Mouse (Mus musculus): ENCODE measurements at regions not wholly inside any gene's neighbourhood (a gene's known extent, or its start where the extent isn't known, plus 50 kb on each side); places are given as distances from the start of the nearest gene placed in this dataset.

DNA sequence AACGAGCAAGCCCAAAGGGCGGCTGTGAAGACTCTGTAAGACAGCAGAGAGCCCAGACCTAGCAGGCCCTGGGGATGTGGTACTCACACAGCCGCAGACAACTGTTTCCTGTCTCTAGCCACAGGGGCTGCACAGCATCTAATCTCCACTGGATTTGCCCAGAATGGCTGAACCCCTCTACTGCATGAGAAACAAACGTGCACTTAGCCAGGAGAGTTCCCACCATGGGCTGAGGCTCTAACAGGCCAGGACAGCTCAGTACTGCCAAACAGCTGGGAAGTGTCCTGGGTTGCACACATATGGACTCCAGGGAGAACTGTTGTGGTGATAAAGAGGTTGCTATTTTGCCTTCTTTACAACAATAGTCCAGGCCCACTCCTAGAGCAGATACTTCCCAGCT, 204.1 kb upstream of the Daam1 start:
- Histone ChIP-seq H3K9ac (ENCODE audit: low read depth, low read length) (no peak overlapping the region), H3K4me2 (no peak overlapping the region), H3K4me3 (ENCODE audit: low read depth, low read length) (no peak overlapping the region), H3K27me3 (ENCODE audit: control insufficient read depth, insufficient read depth, low read length) (no peaks in the 10 kb centered on the region), H3K4me1 (ENCODE audit: control insufficient read depth, insufficient read depth, low read length) (peaks cover 39% of the 10 kb centered on the region), H3K36me3 (ENCODE audit: control insufficient read depth, insufficient read depth, low read length) (no peaks in the 10 kb centered on the region), H3K9me3 (replicated peaks; ENCODE audit: control insufficient read depth, low read length) (no peaks in the 10 kb centered on the region), H3K27ac (ENCODE audit: low read depth, low read length) (no peak overlapping the region)
- WGBS (ENCODE audit: insufficient replicate concordance) = 27% methylated on average over 4 of the region's 4 CpGs
- ATAC-seq (replicated peaks; ENCODE audit: insufficient number of reproducible peaks, low FRiP score, low TSS enrichment) = peak; percentile 18; the same call in 1 of the 2 replicates

DNA sequence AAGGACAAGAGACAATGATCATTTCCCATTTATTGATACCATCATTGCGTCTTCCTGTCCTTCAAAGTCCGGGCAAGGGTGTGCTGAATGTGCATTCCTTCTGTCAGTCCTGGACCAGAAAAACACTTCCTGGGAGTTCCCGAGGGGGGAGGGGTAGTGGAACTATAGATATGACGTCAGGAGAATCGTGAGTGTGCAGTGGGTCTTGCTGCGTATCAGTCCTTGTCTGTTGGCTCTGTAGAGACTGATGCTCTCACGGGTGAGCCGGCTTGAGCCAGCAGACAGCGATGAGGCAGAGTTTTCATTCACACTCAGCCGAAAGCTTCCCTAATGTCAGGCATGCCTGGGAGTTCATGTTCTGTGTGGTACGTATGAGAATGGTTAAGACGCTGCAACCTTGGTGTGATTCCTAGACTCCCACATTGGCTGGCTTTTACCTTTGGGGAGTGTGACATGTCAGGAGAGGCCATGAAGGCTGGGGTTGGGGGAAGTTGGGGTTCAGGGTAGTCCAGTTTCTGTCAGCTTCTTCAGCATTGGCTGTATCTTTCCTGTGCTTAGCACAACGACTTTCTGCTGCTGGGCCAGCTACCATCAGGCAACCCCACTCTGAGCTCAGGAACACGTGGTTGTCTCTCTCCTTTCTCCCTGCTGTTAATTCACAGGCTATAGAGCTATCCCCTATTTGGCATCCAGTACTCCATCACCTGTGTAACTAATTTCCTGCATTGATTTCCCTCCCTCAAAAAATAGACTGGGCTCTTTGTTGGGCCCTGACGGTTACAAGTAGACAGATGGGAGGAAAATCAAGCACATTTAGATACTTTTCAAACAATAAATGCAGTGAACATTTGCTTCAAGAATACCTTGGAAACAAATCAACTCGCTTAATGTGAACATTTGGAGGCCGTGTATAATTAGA, 203.2 kb upstream of the Daam1 start:
- H3K9ac ChIP-seq (ENCODE audit: low read depth, low read length) = no peak overlapping the region
- no peak overlapping the region for H3K4me3 ChIP-seq (ENCODE audit: low read depth, low read length)
- 0 out of 2 replicates have a peak overlapping the region, but pooled peaks have one; percentile 8 for H3K27ac ChIP-seq (ENCODE audit: low read depth, low read length)
- peaks cover 39% of the 10 kb centered on the region for H3K4me1 ChIP-seq (ENCODE audit: control insufficient read depth, insufficient read depth, low read length)
- 49% methylated on average over 17 of the region's 17 CpGs for WGBS (ENCODE audit: insufficient replicate concordance)
- no peaks in the 10 kb centered on the region for H3K27me3 ChIP-seq (ENCODE audit: control insufficient read depth, insufficient read depth, low read length)
- no peak overlapping the region for H3K4me2 ChIP-seq
- no peak for ATAC-seq (replicated peaks; ENCODE audit: insufficient number of reproducible peaks, low FRiP score, low TSS enrichment)
- H3K9me3 ChIP-seq (replicated peaks; ENCODE audit: control insufficient read depth, low read length) = no peaks in the 10 kb centered on the region
- H3K36me3 ChIP-seq (ENCODE audit: control insufficient read depth, insufficient read depth, low read length) = no peaks in the 10 kb centered on the region

DNA sequence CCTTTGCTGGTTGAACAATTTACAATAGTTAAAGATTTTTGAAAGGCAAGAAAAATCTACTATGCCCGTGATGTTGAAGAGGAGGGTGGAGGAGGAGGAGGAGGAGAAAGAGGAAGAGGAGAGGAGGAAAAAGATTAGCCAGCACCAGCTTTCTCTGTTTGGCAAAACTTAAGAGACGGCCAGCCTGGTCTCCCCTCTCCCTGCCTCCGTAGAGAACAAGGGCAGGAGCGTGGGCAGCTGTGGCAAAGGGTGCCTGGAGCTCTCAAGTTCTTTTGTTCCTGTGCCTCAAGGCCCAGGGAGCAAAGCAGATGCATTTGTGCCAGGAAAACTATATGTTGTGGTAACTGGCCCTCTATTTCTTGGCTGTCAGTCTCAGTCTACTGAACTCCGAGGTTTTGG, 202.5 kb upstream of the Daam1 start:
- no peak for ATAC-seq (replicated peaks; ENCODE audit: insufficient number of reproducible peaks, low FRiP score, low TSS enrichment)
- no peaks in the 10 kb centered on the region for H3K9me3 ChIP-seq (replicated peaks; ENCODE audit: control insufficient read depth, low read length)
- no peaks in the 10 kb centered on the region for H3K36me3 ChIP-seq (ENCODE audit: control insufficient read depth, insufficient read depth, low read length)
- H3K4me1 ChIP-seq (ENCODE audit: control insufficient read depth, insufficient read depth, low read length) = peaks cover 39% of the 10 kb centered on the region
- WGBS (ENCODE audit: insufficient replicate concordance) = 71% methylated on average over 5 of the region's 5 CpGs
- H3K27me3 ChIP-seq (ENCODE audit: control insufficient read depth, insufficient read depth, low read length) = no peaks in the 10 kb centered on the region
- H3K4me3 ChIP-seq (ENCODE audit: low read depth, low read length) = no peak overlapping the region
- no peak overlapping the region for H3K9ac ChIP-seq (ENCODE audit: low read depth, low read length)
- H3K4me2 ChIP-seq = no peak overlapping the region
- H3K27ac ChIP-seq (ENCODE audit: low read depth, low read length) = no peak overlapping the region

DNA sequence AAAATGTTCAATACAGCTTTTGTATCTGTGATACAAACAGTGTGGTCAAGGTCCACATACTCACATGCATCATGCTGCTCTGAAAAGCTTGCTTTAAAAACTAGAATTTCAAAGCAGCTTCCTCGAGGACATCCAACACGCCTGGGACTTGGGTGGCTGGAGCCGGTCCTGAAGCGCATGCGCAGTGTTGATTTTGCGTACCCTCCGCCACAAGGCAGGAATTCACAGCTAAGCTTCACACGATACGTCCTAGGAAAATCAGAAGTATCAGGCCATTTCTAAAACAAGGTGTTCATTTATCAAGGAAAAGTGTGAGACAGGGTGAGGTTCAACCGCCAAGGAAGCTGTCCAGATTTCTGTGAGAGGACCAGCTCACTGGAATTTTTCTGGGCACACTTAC, 202.1 kb upstream of the Daam1 start:
- no peaks in the 10 kb centered on the region for H3K36me3 ChIP-seq (ENCODE audit: control insufficient read depth, insufficient read depth, low read length)
- ATAC-seq (replicated peaks; ENCODE audit: insufficient number of reproducible peaks, low FRiP score, low TSS enrichment) = no peak
- no peak overlapping the region for H3K4me3 ChIP-seq (ENCODE audit: low read depth, low read length)
- H3K27me3 ChIP-seq (ENCODE audit: control insufficient read depth, insufficient read depth, low read length) = no peaks in the 10 kb centered on the region
- 84% methylated on average over 10 of the region's 10 CpGs for WGBS (ENCODE audit: insufficient replicate concordance)
- no peak overlapping the region for H3K9ac ChIP-seq (ENCODE audit: low read depth, low read length)
- H3K9me3 ChIP-seq (replicated peaks; ENCODE audit: control insufficient read depth, low read length) = no peaks in the 10 kb centered on the region
- peaks cover 39% of the 10 kb centered on the region for H3K4me1 ChIP-seq (ENCODE audit: control insufficient read depth, insufficient read depth, low read length)
- H3K27ac ChIP-seq (ENCODE audit: low read depth, low read length) = no peak overlapping the region
- H3K4me2 ChIP-seq = no peak overlapping the region

DNA sequence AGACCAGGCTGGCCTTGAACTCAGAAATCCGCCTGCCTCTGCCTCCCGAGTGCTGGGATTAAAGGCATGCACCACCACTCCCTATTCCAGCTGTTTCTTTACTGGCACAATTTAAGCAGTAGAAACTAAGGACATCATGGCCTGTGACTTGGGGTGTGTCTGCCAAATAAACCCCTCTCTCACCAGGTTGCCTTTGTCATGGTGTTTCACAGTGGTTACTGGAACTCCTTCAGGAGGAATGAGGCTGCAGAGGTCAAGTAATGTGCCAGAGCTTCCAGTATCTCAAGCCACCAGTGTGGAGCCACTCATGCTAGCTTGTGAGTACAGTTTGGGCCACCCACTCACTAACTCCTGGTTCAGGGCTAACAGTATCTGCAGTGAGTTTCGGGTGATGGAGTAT, 200.5 kb upstream of the Daam1 start:
- Histone ChIP-seq H3K4me1 (ENCODE audit: control insufficient read depth, insufficient read depth, low read length) (peaks cover 23% of the 10 kb centered on the region), H3K36me3 (ENCODE audit: control insufficient read depth, insufficient read depth, low read length) (no peaks in the 10 kb centered on the region), H3K27ac (ENCODE audit: low read depth, low read length) (no peak overlapping the region), H3K27me3 (ENCODE audit: control insufficient read depth, insufficient read depth, low read length) (no peaks in the 10 kb centered on the region), H3K9ac (ENCODE audit: low read depth, low read length) (no peak overlapping the region), H3K4me3 (ENCODE audit: low read depth, low read length) (no peak overlapping the region), H3K9me3 (replicated peaks; ENCODE audit: control insufficient read depth, low read length) (no peaks in the 10 kb centered on the region), H3K4me2 (no peak overlapping the region)
- ATAC-seq (replicated peaks; ENCODE audit: insufficient number of reproducible peaks, low FRiP score, low TSS enrichment) = no peak
- WGBS (ENCODE audit: insufficient replicate concordance) = 83% methylated on average over 3 of the region's 3 CpGs

DNA sequence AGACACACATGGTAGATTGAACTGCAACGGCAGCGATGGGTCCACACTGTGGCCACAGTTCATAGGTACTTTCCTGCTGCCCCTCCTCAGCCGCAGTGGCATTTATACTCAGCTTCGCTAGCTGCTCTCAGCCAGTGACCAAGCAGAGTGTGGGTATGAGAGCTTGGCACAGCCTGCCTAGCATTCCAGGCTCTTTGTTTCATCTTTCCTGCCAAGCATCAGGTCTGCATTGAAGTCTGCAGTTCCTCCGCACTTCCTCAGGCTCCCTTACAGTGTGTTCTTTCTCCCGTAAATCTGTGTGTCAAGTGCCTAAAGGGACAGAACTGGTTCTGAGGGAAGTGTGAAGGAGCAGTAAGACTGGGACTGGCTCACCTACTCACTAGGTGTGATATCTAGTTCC, 194.6 kb upstream of the Daam1 start:
- H3K9ac ChIP-seq (ENCODE audit: low read depth, low read length) = no peak overlapping the region
- H3K9me3 ChIP-seq (replicated peaks; ENCODE audit: control insufficient read depth, low read length) = no peaks in the 10 kb centered on the region
- H3K27ac ChIP-seq (ENCODE audit: low read depth, low read length) = no peak overlapping the region
- H3K4me3 ChIP-seq (ENCODE audit: low read depth, low read length) = no peak overlapping the region
- no peaks in the 10 kb centered on the region for H3K36me3 ChIP-seq (ENCODE audit: control insufficient read depth, insufficient read depth, low read length)
- peaks cover 16% of the 10 kb centered on the region for H3K4me1 ChIP-seq (ENCODE audit: control insufficient read depth, insufficient read depth, low read length)
- no peak overlapping the region for H3K4me2 ChIP-seq
- ATAC-seq (replicated peaks; ENCODE audit: insufficient number of reproducible peaks, low FRiP score, low TSS enrichment) = no peak
- 87% methylated on average over 6 of the region's 6 CpGs for WGBS (ENCODE audit: insufficient replicate concordance)
- no peaks in the 10 kb centered on the region for H3K27me3 ChIP-seq (ENCODE audit: control insufficient read depth, insufficient read depth, low read length)

DNA sequence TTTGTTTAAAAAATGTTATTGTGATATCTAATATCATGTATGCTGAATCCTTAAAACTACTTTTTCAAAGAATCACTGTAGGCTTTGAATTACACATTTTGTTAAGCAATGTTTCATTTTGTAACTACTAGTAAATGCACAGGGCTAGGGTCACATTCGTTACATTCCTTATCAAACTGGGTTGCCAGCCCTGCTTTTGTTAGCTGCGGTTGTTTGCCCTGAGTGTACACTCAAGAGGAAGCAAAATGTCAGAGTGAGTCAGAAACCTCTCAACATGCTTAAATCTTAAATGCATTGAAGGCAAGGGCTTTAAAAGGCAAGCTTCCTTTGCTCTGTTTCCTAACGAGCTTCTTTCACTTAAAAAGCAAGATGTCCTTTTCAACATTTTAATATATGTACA, 193.6 kb upstream of the Daam1 start:
- Histone ChIP-seq H3K4me2 (no peak overlapping the region), H3K9me3 (replicated peaks; ENCODE audit: control insufficient read depth, low read length) (no peaks in the 10 kb centered on the region), H3K27ac (ENCODE audit: low read depth, low read length) (no peak overlapping the region), H3K4me1 (ENCODE audit: control insufficient read depth, insufficient read depth, low read length) (peaks cover 14% of the 10 kb centered on the region), H3K4me3 (ENCODE audit: low read depth, low read length) (no peak overlapping the region), H3K9ac (ENCODE audit: low read depth, low read length) (no peak overlapping the region), H3K27me3 (ENCODE audit: control insufficient read depth, insufficient read depth, low read length) (no peaks in the 10 kb centered on the region), H3K36me3 (ENCODE audit: control insufficient read depth, insufficient read depth, low read length) (no peaks in the 10 kb centered on the region)
- ATAC-seq (replicated peaks; ENCODE audit: insufficient number of reproducible peaks, low FRiP score, low TSS enrichment) = no peak
- WGBS (ENCODE audit: insufficient replicate concordance) = 37% methylated on average over 3 of the region's 3 CpGs

DNA sequence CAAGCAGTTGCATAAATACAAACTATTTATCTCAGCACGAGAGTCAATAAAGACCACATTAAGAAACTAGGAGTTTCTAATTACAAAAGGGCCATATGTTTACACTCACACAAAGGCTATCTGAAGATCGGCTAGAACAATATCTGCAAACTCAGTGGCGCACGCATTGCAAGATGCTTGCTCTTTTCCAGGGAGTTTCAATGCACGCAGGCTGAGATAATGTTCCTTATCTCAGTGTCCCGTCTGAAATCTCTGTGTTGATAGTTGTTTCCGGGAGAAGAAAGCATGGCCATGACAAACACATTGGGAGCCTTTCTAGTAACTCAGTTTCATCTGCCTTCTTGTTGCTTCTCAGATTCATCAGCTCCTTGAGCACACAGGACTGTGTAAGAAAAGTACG, 192.6 kb upstream of the Daam1 start:
- no peak for ATAC-seq (replicated peaks; ENCODE audit: insufficient number of reproducible peaks, low FRiP score, low TSS enrichment)
- Histone ChIP-seq H3K4me3 (ENCODE audit: low read depth, low read length) (no peak overlapping the region), H3K9ac (ENCODE audit: low read depth, low read length) (no peak overlapping the region), H3K4me2 (no peak overlapping the region), H3K36me3 (ENCODE audit: control insufficient read depth, insufficient read depth, low read length) (no peaks in the 10 kb centered on the region), H3K4me1 (ENCODE audit: control insufficient read depth, insufficient read depth, low read length) (peaks cover 14% of the 10 kb centered on the region), H3K27ac (ENCODE audit: low read depth, low read length) (no peak overlapping the region), H3K27me3 (ENCODE audit: control insufficient read depth, insufficient read depth, low read length) (no peaks in the 10 kb centered on the region), H3K9me3 (replicated peaks; ENCODE audit: control insufficient read depth, low read length) (no peaks in the 10 kb centered on the region)
- 28% methylated on average over 8 of the region's 8 CpGs for WGBS (ENCODE audit: insufficient replicate concordance)

DNA sequence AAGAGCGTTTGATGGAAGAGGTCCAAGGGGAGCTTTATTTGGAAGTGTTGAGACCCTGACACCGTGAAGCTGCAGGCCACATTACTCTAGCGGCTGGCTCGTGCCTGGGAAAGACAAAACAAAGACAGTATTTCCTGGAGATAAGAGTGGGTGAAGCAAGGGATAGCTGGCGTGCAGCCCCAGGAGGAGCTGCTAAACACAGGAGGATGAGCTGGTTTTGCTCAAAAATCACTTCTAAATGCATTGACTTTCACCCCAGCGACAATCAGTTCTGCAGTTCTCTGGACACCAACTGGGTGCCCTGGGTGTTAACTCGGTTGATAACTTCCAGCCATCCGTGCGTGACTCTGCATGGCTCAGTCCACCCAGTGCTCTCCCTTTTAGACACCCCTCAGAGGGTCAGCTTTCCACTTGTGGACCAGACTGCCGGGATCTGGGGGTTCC, 190.8 kb upstream of the Daam1 start:
- 0 out of 2 replicates have a peak, but pooled peaks have one; percentile 22 for ATAC-seq (replicated peaks; ENCODE audit: insufficient number of reproducible peaks, low FRiP score, low TSS enrichment)
- Histone ChIP-seq H3K27ac (ENCODE audit: low read depth, low read length) (no peak overlapping the region), H3K4me2 (peak overlapping the region; percentile 27), H3K4me3 (ENCODE audit: low read depth, low read length) (no peak overlapping the region), H3K9ac (ENCODE audit: low read depth, low read length) (no peak overlapping the region), H3K27me3 (ENCODE audit: control insufficient read depth, insufficient read depth, low read length) (no peaks in the 10 kb centered on the region), H3K4me1 (ENCODE audit: control insufficient read depth, insufficient read depth, low read length) (peaks cover 14% of the 10 kb centered on the region), H3K9me3 (replicated peaks; ENCODE audit: control insufficient read depth, low read length) (no peaks in the 10 kb centered on the region), H3K36me3 (ENCODE audit: control insufficient read depth, insufficient read depth, low read length) (no peaks in the 10 kb centered on the region)
- WGBS (ENCODE audit: insufficient replicate concordance) = 9% methylated on average over 10 of the region's 10 CpGs
